Mouse (Mus musculus): ENCODE results near the gene Fam53a. TPM values are rescaled to one million over a fixed set of nuclear protein-coding genes. Genes with fewer than 3 reads are reported as not detected.
A peak's percentile ranks its signal among the peaks of the same experiment; 100 is the strongest.

The Fam53a gene
- 26.8 and 29.7 TPM in 2 replicates for polyA plus RNA-seq (2011; ENCODE audit: insufficient read depth, insufficient read length, low read depth, missing spikeins)

- no peaks in the 10 kb centered on the region for H3K4me1 ChIP-seq (ENCODE audit: control insufficient read depth, insufficient read depth, low read length)
- peak within 1 kb of the TSS; percentile 88 for H3K4me3 ChIP-seq (ENCODE audit: low read depth, low read length)
- no peaks in the 10 kb centered on the region for H3K27me3 ChIP-seq (ENCODE audit: control insufficient read depth, insufficient read depth, low read length, poor library complexity, severe bottlenecking)
- peak within 1 kb of the TSS; percentile 84 for H3K9ac ChIP-seq (ENCODE audit: low read depth, poor library complexity, severe bottlenecking)
- TF ChIP-seq POLR2A (IDR thresholded peaks at IDR 0.05; ENCODE audit: insufficient read depth, low read length) (peak; percentile 93), EP300 (IDR thresholded peaks at IDR 0.05; ENCODE audit: insufficient read depth, low read depth, low read length) (no peak)
- H3K27ac ChIP-seq (ENCODE audit: insufficient read depth, low read length) = peak within 1 kb of the TSS; percentile 66
- no peaks in the 10 kb centered on the region for H3K9me3 ChIP-seq (replicated peaks; ENCODE audit: control insufficient read depth, insufficient read depth, low read length, poor library complexity, severe bottlenecking)
- no peaks in the 10 kb centered on the region for H3K36me3 ChIP-seq (ENCODE audit: control insufficient read depth, insufficient read depth, low read length, poor library complexity, severe bottlenecking)
Observed at GRCm38 (mm10) chr5:33629301-33629987, at the start of gene Fam53a, which contains the start of gene Gm9903. TSS of gene Fam53a (minus strand) at chr5:33629635. TSS of gene Gm9903 (plus strand) at chr5:33629925.

GRCm38 (mm10) chr5:33678244-33678643, 48.8 kb upstream of the Fam53a start:
- no peak overlapping the region for H3K27ac ChIP-seq (ENCODE audit: insufficient read depth, low read length)
- H3K36me3 ChIP-seq (ENCODE audit: control insufficient read depth, insufficient read depth, low read length, poor library complexity, severe bottlenecking) = no peaks in the 10 kb centered on the region
- H3K9me3 ChIP-seq (replicated peaks; ENCODE audit: control insufficient read depth, insufficient read depth, low read length, poor library complexity, severe bottlenecking) = no peaks in the 10 kb centered on the region
- H3K27me3 ChIP-seq (ENCODE audit: control insufficient read depth, insufficient read depth, low read length, poor library complexity, severe bottlenecking) = no peaks in the 10 kb centered on the region
- H3K4me1 ChIP-seq (ENCODE audit: control insufficient read depth, insufficient read depth, low read length) = no peaks in the 10 kb centered on the region
- H3K4me3 ChIP-seq (ENCODE audit: low read depth, low read length) = no peak overlapping the region
- H3K9ac ChIP-seq (ENCODE audit: low read depth, poor library complexity, severe bottlenecking) = no peak overlapping the region
- TF ChIP-seq POLR2A (IDR thresholded peaks at IDR 0.05; ENCODE audit: insufficient read depth, low read length) (no peak), EP300 (IDR thresholded peaks at IDR 0.05; ENCODE audit: insufficient read depth, low read depth, low read length) (no peak), CTCF (IDR thresholded peaks at IDR 0.05; ENCODE audit: low read depth, low read length) (no peak)

- Histone ChIP-seq H3K4me3 (ENCODE audit: low read depth, low read length) (no peak overlapping the region), H3K27ac (ENCODE audit: insufficient read depth, low read length) (no peak overlapping the region), H3K36me3 (ENCODE audit: control insufficient read depth, insufficient read depth, low read length, poor library complexity, severe bottlenecking) (peaks cover 11% of the 10 kb centered on the region), H3K27me3 (ENCODE audit: control insufficient read depth, insufficient read depth, low read length, poor library complexity, severe bottlenecking) (no peaks in the 10 kb centered on the region), H3K9ac (ENCODE audit: low read depth, poor library complexity, severe bottlenecking) (no peak overlapping the region), H3K4me1 (ENCODE audit: control insufficient read depth, insufficient read depth, low read length) (no peaks in the 10 kb centered on the region), H3K9me3 (replicated peaks; ENCODE audit: control insufficient read depth, insufficient read depth, low read length, poor library complexity, severe bottlenecking) (no peaks in the 10 kb centered on the region)
- TF ChIP-seq CTCF (IDR thresholded peaks at IDR 0.05; ENCODE audit: low read depth, low read length) (peak; percentile 84), POLR2A (IDR thresholded peaks at IDR 0.05; ENCODE audit: insufficient read depth, low read length) (no peak)
Observed at GRCm38 (mm10) chr5:33675964-33676363, 46.5 kb upstream of the Fam53a start.

GRCm38 (mm10) chr5:33674439-33674838, 45.0 kb upstream of the Fam53a start:
- H3K4me3 ChIP-seq (ENCODE audit: low read depth, low read length) = no peak overlapping the region
- no peaks in the 10 kb centered on the region for H3K4me1 ChIP-seq (ENCODE audit: control insufficient read depth, insufficient read depth, low read length)
- no peak for TF ChIP-seq POLR2A (IDR thresholded peaks at IDR 0.05; ENCODE audit: insufficient read depth, low read length)
- no peak for TF ChIP-seq CTCF (IDR thresholded peaks at IDR 0.05; ENCODE audit: low read depth, low read length)
- no peak for TF ChIP-seq EP300 (IDR thresholded peaks at IDR 0.05; ENCODE audit: insufficient read depth, low read depth, low read length)
- no peaks in the 10 kb centered on the region for H3K9me3 ChIP-seq (replicated peaks; ENCODE audit: control insufficient read depth, insufficient read depth, low read length, poor library complexity, severe bottlenecking)
- H3K27ac ChIP-seq (ENCODE audit: insufficient read depth, low read length) = no peak overlapping the region
- no peak overlapping the region for H3K9ac ChIP-seq (ENCODE audit: low read depth, poor library complexity, severe bottlenecking)
- H3K27me3 ChIP-seq (ENCODE audit: control insufficient read depth, insufficient read depth, low read length, poor library complexity, severe bottlenecking) = no peaks in the 10 kb centered on the region
- peaks cover 25% of the 10 kb centered on the region for H3K36me3 ChIP-seq (ENCODE audit: control insufficient read depth, insufficient read depth, low read length, poor library complexity, severe bottlenecking)

- Histone ChIP-seq H3K27me3 (ENCODE audit: control insufficient read depth, insufficient read depth, low read length, poor library complexity, severe bottlenecking) (no peaks in the 10 kb centered on the region), H3K4me1 (ENCODE audit: control insufficient read depth, insufficient read depth, low read length) (no peaks in the 10 kb centered on the region), H3K27ac (ENCODE audit: insufficient read depth, low read length) (no peak overlapping the region), H3K9ac (ENCODE audit: low read depth, poor library complexity, severe bottlenecking) (no peak overlapping the region), H3K9me3 (replicated peaks; ENCODE audit: control insufficient read depth, insufficient read depth, low read length, poor library complexity, severe bottlenecking) (no peaks in the 10 kb centered on the region), H3K36me3 (ENCODE audit: control insufficient read depth, insufficient read depth, low read length, poor library complexity, severe bottlenecking) (peaks cover 52% of the 10 kb centered on the region), H3K4me3 (ENCODE audit: low read depth, low read length) (no peak overlapping the region)
- TF ChIP-seq POLR2A (IDR thresholded peaks at IDR 0.05; ENCODE audit: insufficient read depth, low read length) (no peak), EP300 (IDR thresholded peaks at IDR 0.05; ENCODE audit: insufficient read depth, low read depth, low read length) (no peak), CTCF (IDR thresholded peaks at IDR 0.05; ENCODE audit: low read depth, low read length) (no peak)
Observed at GRCm38 (mm10) chr5:33671659-33672058, 42.2 kb upstream of the Fam53a start.

GRCm38 (mm10) chr5:33668223-33668622, 38.8 kb upstream of the Fam53a start:
- H3K27me3 ChIP-seq (ENCODE audit: control insufficient read depth, insufficient read depth, low read length, poor library complexity, severe bottlenecking) = no peaks in the 10 kb centered on the region
- H3K27ac ChIP-seq (ENCODE audit: insufficient read depth, low read length) = no peak overlapping the region
- TF ChIP-seq POLR2A (IDR thresholded peaks at IDR 0.05; ENCODE audit: insufficient read depth, low read length) (no peak), CTCF (IDR thresholded peaks at IDR 0.05; ENCODE audit: low read depth, low read length) (no peak), EP300 (IDR thresholded peaks at IDR 0.05; ENCODE audit: insufficient read depth, low read depth, low read length) (no peak)
- no peak overlapping the region for H3K4me3 ChIP-seq (ENCODE audit: low read depth, low read length)
- peaks cover 71% of the 10 kb centered on the region for H3K36me3 ChIP-seq (ENCODE audit: control insufficient read depth, insufficient read depth, low read length, poor library complexity, severe bottlenecking)
- no peaks in the 10 kb centered on the region for H3K4me1 ChIP-seq (ENCODE audit: control insufficient read depth, insufficient read depth, low read length)
- H3K9ac ChIP-seq (ENCODE audit: low read depth, poor library complexity, severe bottlenecking) = no peak overlapping the region
- no peaks in the 10 kb centered on the region for H3K9me3 ChIP-seq (replicated peaks; ENCODE audit: control insufficient read depth, insufficient read depth, low read length, poor library complexity, severe bottlenecking)
